Mouse (Mus musculus) right cerebral cortex, postnatal 36 days (tissue): ENCODE data around the gene Armcx5.
"Not testable (repeated sequence)": the region's sequence is repeated elsewhere in the genome, so short reads cannot be mapped to it uniquely, and the experiment has no call there.

Experiments
- DNase-seq, 2 experiments: peaks; one replicate each; pipeline ENCODE4 v3.0.0; 2022; ENCODE audit warnings: low spot score in 2 of 2, mixed read lengths in 1 of 2

Gene Armcx5

DNA sequence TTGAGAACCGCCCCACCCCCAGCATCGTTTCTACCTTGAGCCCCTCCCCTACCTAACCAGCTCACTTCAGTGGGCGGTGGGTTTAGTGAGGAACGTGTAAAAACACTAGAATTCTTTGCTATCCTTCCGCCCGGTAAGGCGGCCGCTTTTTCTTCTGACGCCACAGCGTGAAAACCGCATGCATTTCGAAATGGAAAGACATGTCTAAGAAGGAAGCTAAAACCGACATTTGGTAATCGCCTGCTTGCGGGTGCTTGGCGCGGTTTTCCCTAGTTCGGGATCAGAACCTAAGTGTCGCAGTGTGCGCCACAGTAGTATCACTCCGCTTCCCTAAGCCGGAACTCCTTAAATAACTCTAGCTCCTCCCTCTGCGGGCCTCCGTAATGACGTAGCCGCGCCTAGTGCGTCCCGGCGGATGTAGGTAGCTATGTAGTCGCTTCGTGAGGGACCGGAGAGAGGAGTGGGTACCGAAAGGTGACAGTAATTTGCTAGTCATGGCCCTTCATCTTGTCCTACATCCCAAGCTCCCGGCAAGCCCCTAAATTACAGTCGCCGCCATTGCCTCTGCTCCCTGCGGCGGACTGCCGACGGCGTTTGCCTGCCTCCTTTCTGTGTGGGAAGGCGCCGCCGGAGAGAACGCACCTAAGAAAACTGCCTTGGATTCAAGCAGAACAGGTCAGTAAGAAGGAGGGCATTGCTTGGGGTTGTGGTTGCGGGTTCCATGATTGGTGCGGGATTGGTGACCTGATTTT lies at the start of gene Armcx5, which contains the start of gene Gprasp1:
TSS of gene Armcx5 (plus strand) at position 430 of the 752 bp plus-strand sequence.
TSS of gene Gprasp1 (plus strand) at position 430 of the 752 bp plus-strand sequence.
- DNase-seq, result peak; percentile 85 to 87

DNA sequence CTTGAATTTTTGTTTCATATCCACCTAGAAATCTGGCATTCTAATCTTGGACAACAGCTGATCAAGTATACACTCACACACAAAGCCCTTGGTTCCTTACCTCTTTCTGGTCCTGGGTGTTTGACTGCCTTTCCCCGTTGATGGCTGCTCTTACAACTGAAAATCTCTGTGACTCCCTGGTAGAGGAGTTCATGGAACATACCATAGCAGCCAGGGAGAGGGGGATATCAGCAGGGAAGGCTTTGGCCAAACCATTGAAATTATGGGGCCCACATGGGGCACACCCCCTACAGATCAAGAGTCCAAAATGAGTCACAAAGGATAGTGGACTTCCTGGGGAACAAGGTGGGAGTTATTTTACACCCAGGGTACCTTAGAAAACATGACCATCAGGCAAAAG lies 48.9 kb upstream of the Armcx5 start, which contains the start of gene Tcp11x2:
TSS of gene Tcp11x2 (minus strand) at position 158 of the 400 bp plus-strand sequence.
- no peak for DNase-seq

DNA sequence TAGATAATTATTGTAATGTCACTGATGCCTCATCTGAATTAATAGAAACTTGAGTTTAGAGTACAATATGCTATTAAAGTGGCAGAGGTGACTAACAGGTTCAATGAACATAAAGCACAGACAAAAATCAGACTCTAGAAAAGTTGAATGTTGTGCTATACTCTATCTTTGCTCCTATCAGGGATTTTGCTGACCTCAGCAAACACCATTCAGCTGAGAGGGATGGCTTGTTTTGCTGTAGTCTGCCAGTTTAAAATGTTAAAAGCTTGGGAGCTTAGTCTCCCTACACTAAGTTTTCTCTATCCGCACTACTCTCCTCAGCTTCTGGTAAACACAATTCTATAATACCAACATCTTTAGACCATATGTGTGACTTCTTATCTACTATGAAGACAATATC lies 39.4 kb upstream of the Armcx5 start:
- DNase-seq, result no peak

DNA sequence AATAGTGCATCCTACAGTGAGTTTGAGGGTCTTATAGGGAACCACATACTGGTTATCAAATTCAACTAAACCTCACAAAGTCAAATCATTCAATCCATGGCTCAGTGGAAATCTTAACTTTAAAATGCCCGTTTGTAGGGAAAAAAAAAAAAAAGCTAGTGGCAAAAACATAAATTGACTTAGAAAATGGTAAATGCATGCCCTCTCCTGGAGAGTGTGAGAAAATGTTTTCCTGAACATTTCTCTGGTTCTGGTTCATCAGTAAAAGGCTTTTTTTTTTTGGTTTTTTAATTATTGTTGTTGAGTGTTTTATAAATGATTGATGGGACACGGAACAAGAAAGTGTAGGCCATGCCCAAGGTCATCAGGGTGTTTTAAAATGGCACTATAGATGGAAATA lies 38.2 kb upstream of the Armcx5 start:
- no peak for DNase-seq

- DNase-seq, result no peak
Observed at GRCm38 (mm10) chrX:135712845-135713244, 29.7 kb upstream of the Armcx5 start.

DNA sequence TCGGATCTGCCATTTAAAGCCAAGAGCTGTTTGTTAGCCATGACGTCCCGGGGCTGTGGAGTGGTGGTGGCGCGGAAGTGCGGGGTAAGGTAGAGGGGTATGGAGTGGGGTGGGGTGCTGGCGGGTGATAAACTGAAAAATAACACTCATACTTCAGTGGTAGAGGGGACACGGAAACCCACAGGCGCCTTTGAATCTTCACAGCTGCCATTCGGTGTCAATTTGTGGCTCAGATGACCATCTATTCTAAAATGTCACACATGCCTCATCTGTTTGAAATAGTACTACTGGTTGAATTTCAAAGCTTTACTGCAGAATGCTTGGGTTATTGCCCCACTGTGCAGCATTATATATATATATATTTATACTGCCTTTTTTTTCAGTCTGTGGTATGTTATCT lies 17.4 kb upstream of the Armcx5 start, which contains the start of gene Tmsb15a:
TSS of gene Tmsb15a (minus strand) at position 101 of the 400 bp plus-strand sequence.
- DNase-seq, result no peak

DNA sequence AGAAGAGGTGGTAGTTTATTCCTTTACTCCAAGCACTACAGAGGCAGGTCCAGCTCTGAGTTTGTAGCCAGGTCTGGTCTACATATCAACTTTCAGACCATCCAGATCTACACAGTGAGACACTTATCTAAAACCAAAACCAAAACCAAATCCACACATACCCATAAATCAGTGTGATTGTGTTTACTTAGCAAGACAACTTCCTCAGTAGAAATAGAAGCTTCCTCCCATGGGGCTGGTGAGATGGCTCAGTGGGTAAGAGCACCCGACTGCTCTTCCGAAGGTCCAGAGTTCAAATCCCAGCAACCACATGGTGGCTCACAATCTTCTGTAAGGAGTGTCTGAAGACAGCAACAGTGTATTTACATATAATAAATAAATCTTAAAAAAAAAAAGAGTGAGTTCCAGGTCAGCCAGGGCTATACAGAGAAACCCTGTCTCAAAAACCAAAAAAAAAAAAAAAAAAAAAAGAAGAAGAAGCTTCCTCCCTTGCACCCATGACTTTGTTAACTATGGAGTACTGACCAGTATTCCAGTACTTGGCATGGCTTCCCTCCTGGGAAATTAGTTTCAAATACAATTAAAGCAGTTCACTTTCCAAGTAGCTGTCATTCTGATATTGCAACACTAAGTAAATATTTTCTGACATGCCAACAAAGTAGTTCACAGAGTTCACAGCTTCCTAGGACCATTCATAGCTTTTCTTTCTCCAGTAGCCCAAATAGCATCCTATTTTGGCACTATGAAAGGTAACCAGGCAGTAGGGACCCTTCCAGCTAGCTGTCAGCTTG lies 3.6 kb upstream of the Armcx5 start:
- no peak for DNase-seq

DNA sequence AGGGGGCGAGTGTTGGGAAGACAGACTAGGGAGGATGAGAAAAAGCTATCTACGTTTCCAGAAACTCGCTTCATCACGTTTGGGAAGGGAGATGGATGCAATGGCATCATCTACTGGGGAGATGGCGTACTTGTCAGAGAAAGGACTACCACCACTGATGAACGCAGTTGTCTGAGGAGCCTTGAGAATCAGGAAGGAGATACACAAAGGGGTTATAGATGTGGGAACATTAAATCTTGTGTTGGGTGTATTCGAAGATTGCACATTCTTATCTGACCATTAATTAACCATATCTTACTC lies 473 bp downstream of the Armcx5 start:
- no peak for DNase-seq

- not testable (repeated sequence) for DNase-seq
Observed at GRCm38 (mm10) chrX:135745376-135745775, 2.8 kb downstream of the Armcx5 start.

DNA sequence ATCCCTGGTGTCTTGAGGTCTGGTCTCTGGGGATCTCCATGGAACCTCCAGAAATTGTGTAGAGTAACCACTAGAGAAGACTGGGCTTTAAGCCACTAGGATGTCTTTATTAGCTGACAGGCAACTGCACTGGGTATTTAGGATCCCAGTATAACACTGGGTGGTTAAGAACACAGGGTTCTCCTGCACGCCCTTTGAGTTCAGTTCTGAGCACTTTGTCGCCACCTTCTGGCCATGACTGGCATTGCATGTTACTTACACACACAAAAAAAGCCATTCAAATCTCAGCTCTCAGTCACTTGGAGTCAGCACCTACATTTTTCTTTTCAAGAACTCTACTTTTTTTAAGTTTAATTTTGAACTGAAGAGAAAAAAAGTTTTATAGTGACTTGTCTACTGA lies 10.3 kb downstream of the Armcx5 start:
- DNase-seq, result peak; percentile 25 to 58

- DNase-seq, result no peak
Observed at GRCm38 (mm10) chrX:135761707-135762106, 19.2 kb downstream of the Armcx5 start.

- no peak for DNase-seq
Observed at GRCm38 (mm10) chrX:135768043-135768548, 25.6 kb downstream of the Armcx5 start.

- no peak for DNase-seq
Observed at GRCm38 (mm10) chrX:135768565-135768964, 26.0 kb downstream of the Armcx5 start.

DNA sequence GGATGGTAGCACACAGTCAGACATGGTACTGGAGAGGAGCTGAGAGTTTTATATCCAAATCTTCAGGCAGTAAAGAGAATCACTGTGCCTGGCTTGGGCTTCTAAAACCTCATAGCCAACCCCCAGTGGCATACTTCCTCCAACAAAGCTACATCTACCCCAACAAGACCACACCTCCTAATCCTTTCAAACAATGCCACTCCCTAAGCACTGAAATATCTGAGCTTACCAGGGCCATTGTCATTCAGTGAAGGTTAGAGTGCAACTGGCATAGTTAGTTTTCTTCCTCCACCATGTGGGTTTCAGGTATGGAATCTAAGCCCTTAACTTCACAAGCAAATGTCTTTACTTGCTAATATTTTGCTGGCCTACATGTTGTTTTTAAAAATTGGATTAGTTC lies 49.0 kb downstream of the Armcx5 start:
- DNase-seq, result no peak

GRCm38 (mm10) chrX:135792326-135792725 lies 49.8 kb downstream of the Armcx5 start:
- no peak for DNase-seq

- DNase-seq, result peak; percentile 42 to 45
Observed at GRCm38 (mm10) chrX:135795591-135796304, 53.2 kb downstream of the Armcx5 start.

DNA sequence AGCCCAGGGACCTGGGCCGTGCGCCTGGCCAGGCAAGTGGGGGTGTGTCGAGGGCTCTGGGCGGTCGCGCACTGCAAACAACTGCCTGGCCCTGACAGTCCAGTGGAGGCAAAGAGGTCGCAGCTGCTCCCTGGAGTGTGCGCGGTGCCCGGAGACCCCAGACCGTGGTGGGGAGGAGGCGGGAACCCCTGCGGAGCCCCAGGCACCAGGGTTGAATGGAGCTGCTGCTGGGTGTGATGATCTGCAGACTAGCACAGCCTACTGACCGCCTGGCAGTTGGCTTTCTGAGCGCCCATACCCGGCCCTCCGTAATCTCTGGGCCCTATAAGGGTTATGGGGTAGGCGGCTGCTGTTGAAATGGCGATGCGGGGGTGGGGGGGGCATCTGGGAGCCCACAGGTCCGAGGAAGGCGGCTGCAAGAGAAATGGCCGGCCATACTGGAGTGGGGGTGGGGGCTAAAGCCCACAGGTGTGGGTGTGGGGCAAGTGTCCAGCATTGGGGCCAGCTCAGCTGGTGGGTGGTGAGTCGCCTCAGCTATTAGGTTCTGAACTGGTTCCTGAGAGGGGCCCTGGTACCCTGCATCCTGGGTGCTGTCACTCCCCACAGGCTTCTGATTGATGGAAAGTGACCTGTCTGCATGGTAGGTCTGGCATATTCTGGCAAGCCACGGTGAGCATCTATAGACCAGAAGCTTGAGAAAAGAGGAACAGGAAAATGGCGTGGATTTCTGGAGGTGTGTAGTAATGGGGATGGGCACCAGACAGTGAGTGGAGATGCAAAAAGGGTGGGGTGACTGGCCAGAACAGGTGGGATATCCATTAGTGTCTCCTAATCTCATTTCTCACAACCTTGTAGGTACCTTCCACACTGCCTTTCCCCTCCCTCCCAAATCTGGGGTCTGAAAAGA lies 54.0 kb downstream of the Armcx5 start:
- DNase-seq, result not testable (repeated sequence)
